Mouse (Mus musculus) olfactory bulb, adult 2 months (tissue): ENCODE data around the gene Mcam.

Experiments used
- CTCF ChIP-seq: fragments of 200-500 bp; IDR thresholded peaks from 2 replicates; pipeline ENCODE4 v1.5.1; 2012; ENCODE audit warnings: low read depth, mild to moderate bottlenecking, low read length, moderate library complexity; ENCODE audit not compliant: insufficient read depth
- POLR2A ChIP-seq: fragments of 200-500 bp; IDR thresholded peaks from 2 replicates; pipeline ENCODE4 v1.6.1; 2012; ENCODE audit warnings: mild to moderate bottlenecking, low read depth, low read length, moderate library complexity; ENCODE audit not compliant: insufficient read depth

- TF ChIP-seq CTCF (no peak), POLR2A (no peak)
Observed at GRCm38 (mm10) chr9:44134851-44135730, 822 bp downstream of the Mcam start.
